Mouse (Mus musculus) CH12.LX (cell line): ENCODE results near the gene Trim62. TPM values are rescaled to one million over a fixed set of nuclear protein-coding genes. Genes with fewer than 3 reads are reported as not detected.

ENCODE experiments used
- DNase-seq: peaks from one replicate; pipeline ENCODE4 v3.0.0-alpha.2; 2013; ENCODE audit errors: extremely low read depth
- H3K27ac ChIP-seq: 2 replicates; pipeline ENCODE4 v1.5.1; 2012; ENCODE audit warnings: low read depth, mild to moderate bottlenecking, control low read depth, moderate library complexity; ENCODE audit not compliant: insufficient read depth
- H3K27me3 ChIP-seq: replicated peaks from 2 replicates; pipeline ENCODE3; 2012; ENCODE audit warnings: inconsistent platforms
- H3K36me3 ChIP-seq, 2 experiments: replicated peaks in 1 of 2; 2 replicates each; pipeline versions ENCODE3 to v1.6.1; 2012; ENCODE audit warnings: inconsistent platforms in 1 of 2, low read length in 1 of 2, mild to moderate bottlenecking in 1 of 2, mixed read lengths in 1 of 2, moderate library complexity in 1 of 2; ENCODE audit not compliant: control insufficient read depth in 1 of 2, insufficient read depth in 1 of 2
- H3K4me1 ChIP-seq, 2 experiments: 2 replicates each; pipeline ENCODE4 v1.6.1; 2012; ENCODE audit warnings: inconsistent platforms in 1 of 2, moderate library complexity in 1 of 2; ENCODE audit not compliant: insufficient read depth in 2 of 2, control insufficient read depth in 1 of 2
- H3K4me2 ChIP-seq: 2 replicates; pipeline ENCODE4 v1.6.1; 2012; ENCODE audit warnings: low read depth, mild to moderate bottlenecking, control low read depth; ENCODE audit not compliant: poor library complexity, insufficient read depth, severe bottlenecking
- H3K4me3 ChIP-seq, 3 experiments: fragments of 150-350 bp in 1 of 3; sonication (generic) in 1 of 3; replicated peaks in 1 of 3; 2 replicates each; pipeline versions ENCODE3 to v1.5.1; 2011 to 2012; ENCODE audit warnings: low read depth in 2 of 3, low read length in 2 of 3, mild to moderate bottlenecking in 2 of 3, moderate library complexity in 2 of 3, control low read depth in 1 of 3, improper control_type of control experiment in 1 of 3, inconsistent platforms in 1 of 3, mixed read lengths in 1 of 3; ENCODE audit not compliant: poor library complexity in 1 of 3
- H3K79me2 ChIP-seq: replicated peaks from 2 replicates; pipeline ENCODE4 v1.6.1; 2012; ENCODE audit warnings: mild to moderate bottlenecking, moderate library complexity; ENCODE audit not compliant: control insufficient read depth, poor library complexity, insufficient read depth, severe bottlenecking; ENCODE audit errors: extremely low read depth
- H3K9ac ChIP-seq: 2 replicates; pipeline ENCODE4 v1.6.1; 2012; ENCODE audit warnings: low read depth, mild to moderate bottlenecking, control low read depth, moderate library complexity; ENCODE audit not compliant: insufficient read depth
- H3K9me3 ChIP-seq: replicated peaks from 2 replicates; pipeline ENCODE3; 2012; ENCODE audit warnings: low read length, inconsistent platforms, mixed read lengths
- GABPA ChIP-seq: IDR thresholded peaks from 2 replicates; pipeline ENCODE4 v1.6.1; 2012; ENCODE audit warnings: low read depth, low read length, improper control_type of control experiment, inconsistent platforms; ENCODE audit not compliant: insufficient replicate concordance
- IRF4 ChIP-seq: IDR thresholded peaks from 2 replicates; pipeline ENCODE4 v1.6.1; 2014; ENCODE audit warnings: low read depth, mild to moderate bottlenecking, inconsistent platforms, low read length, improper control_type of control experiment
- KAT2A ChIP-seq: IDR thresholded peaks from 2 replicates; pipeline ENCODE4 v1.6.1; 2012; ENCODE audit warnings: low read length, improper control_type of control experiment, inconsistent platforms; ENCODE audit not compliant: insufficient replicate concordance
- MAFK ChIP-seq: IDR thresholded peaks from 2 replicates; pipeline ENCODE4 v1.6.1; 2011; ENCODE audit warnings: low read length, improper control_type of control experiment; ENCODE audit not compliant: insufficient replicate concordance
- MAX ChIP-seq: IDR thresholded peaks from 2 replicates; pipeline ENCODE4 v1.6.1; 2011; ENCODE audit warnings: low read length, improper control_type of control experiment
- MYC ChIP-seq: IDR thresholded peaks from 2 replicates; pipeline ENCODE4 v1.6.1; 2011; ENCODE audit warnings: low read depth, mild to moderate bottlenecking, improper control_type of control experiment, low read length
- NELFE ChIP-seq: IDR thresholded peaks from 2 replicates; pipeline ENCODE4 v1.6.1; 2011; ENCODE audit warnings: low read depth, low read length, improper control_type of control experiment
- SIN3A ChIP-seq: IDR thresholded peaks from 2 replicates; pipeline ENCODE4 v1.6.1; 2012; ENCODE audit warnings: low read length, improper control_type of control experiment, inconsistent platforms
- SMC3 ChIP-seq: IDR thresholded peaks from 2 replicates; pipeline ENCODE4 v1.6.1; 2011; ENCODE audit warnings: low read depth, low read length, improper control_type of control experiment
- UBTF ChIP-seq: IDR thresholded peaks from 2 replicates; pipeline ENCODE4 v1.6.1; 2012; ENCODE audit warnings: low read depth, mild to moderate bottlenecking, inconsistent platforms, low read length, improper control_type of control experiment, moderate library complexity
- USF1 ChIP-seq: IDR thresholded peaks from 2 replicates; pipeline ENCODE4 v1.6.1; 2014; ENCODE audit warnings: low read depth, mild to moderate bottlenecking, inconsistent platforms, low read length, improper control_type of control experiment
- USF2 ChIP-seq: conservative IDR thresholded peaks from 2 replicates; pipeline ENCODE4 v1.6.1; 2011; ENCODE audit warnings: low read depth, low read length, improper control_type of control experiment
- ZC3H11A ChIP-seq: IDR thresholded peaks from 2 replicates; pipeline ENCODE4 v1.6.1; 2012; ENCODE audit warnings: low read depth, mild to moderate bottlenecking, inconsistent platforms, low read length, improper control_type of control experiment
- ZKSCAN1 ChIP-seq: IDR thresholded peaks from 2 replicates; pipeline ENCODE4 v1.6.1; 2012; ENCODE audit warnings: low read depth, inconsistent platforms, low read length, improper control_type of control experiment, borderline replicate concordance
- ZNF384 ChIP-seq: IDR thresholded peaks from 2 replicates; pipeline ENCODE4 v1.6.1; 2012; ENCODE audit warnings: low read depth, low read length, improper control_type of control experiment, inconsistent platforms
- dilution Hi-C: fragments of 300-500 bp; cut with MboI; formaldehyde crosslinking; loops from 2 replicates; pipeline ENCODE4 v1.14.3; 2020; ENCODE audit warnings: low sequenced_read_pairs; ENCODE audit not compliant: extremely low pct_unique_long_range_greater_than_20kb, extremely low pct_ligation_motif_present
- in situ Hi-C: fragments of 300-500 bp; cut with MboI; formaldehyde crosslinking; loops from 3 replicates; pipeline ENCODE4 v1.14.3; 2019; ENCODE audit warnings: low sequenced_read_pairs, low pct_ligation_motif_present, low pct_unique_long_range_greater_than_20kb, mixed read lengths
- polyA plus RNA-seq: library from polyadenylated mRNA; unstranded; fragments of >175 nt; gene quantifications from 2 replicates; pipeline ENCODE4 v1.2.1, GENCODE M21; 2012; ENCODE audit warnings: low read depth; ENCODE audit not compliant: insufficient read length
- total RNA-seq, 2 experiments: library from RNA; depleted of rRNA; stranded (reverse); fragments of 300-350 nt in 1 of 2; fragments of >200 nt in 1 of 2; gene quantifications; 2 replicates each; pipeline ENCODE4 v1.2.3; 2012 to 2014

Gene Trim62
- total and polyA plus RNA-seq, 3 experiments: 0.40 to 2.7 (median 0.98) TPM

DNA sequence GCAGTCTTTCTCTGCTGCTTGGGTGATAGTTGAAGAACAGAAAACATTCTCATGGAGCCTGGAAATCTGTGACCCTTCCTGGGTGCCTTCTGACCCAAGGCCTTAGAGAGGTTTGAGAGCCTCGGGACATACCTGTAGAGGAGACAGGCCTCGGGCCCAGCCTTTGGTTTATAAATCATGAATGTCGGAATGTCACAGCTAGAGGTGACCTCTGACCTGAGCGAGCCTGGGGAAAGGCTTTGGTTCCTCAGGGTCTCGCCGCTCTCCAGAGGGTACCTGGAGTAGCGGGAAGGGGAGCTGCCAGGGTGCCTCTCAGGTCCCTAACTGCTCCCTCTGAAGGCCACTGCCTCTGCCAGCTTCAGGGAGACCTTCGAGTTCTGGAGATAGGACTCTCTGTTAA, 21.9 kb downstream of the Trim62 start:
- Histone ChIP-seq H3K4me3 (no peak overlapping the region), H3K9me3 (no peaks in the 10 kb centered on the region), H3K79me2 (no peaks in the 10 kb centered on the region), H3K36me3 (peaks cover 0 to 21% of the 10 kb centered on the region in 2 experiments), H3K4me1 (peaks cover 8 to 16% of the 10 kb centered on the region in 2 experiments; a peak in 3 of 4 replicates), H3K27ac (no peak overlapping the region), H3K27me3 (no peaks in the 10 kb centered on the region), H3K4me2 (no peak overlapping the region), H3K9ac (no peak overlapping the region)
- in situ Hi-C loops: no loop called here
- no peak for DNase-seq
- TF ChIP-seq MYC (no peak), IRF4 (no peak), USF1 (no peak)
- dilution Hi-C loops: no loop called here

DNA sequence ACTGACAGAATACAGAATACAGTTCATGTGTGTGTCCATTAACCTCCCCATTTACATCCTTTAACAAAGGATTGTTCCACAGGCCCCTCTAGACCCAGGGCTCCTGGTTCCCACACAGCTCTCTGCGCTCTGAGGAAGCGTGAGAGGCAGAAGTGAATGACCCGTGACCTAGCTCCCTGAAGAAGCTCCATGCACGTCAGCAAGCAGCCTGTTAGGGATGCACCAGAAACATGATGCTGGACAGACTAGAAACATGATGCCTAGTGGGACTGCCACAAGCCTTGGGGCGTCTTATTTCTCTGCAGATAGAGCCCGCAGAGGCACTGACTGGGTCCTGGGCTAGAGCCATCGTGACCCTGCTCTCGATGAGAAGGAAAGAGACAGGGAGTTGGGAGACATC, 23.4 kb downstream of the Trim62 start:
- Histone ChIP-seq H3K9me3 (no peaks in the 10 kb centered on the region), H3K27me3 (no peaks in the 10 kb centered on the region), H3K79me2 (no peaks in the 10 kb centered on the region), H3K27ac (no peak overlapping the region), H3K9ac (no peak overlapping the region), H3K4me2 (no peak overlapping the region), H3K36me3 (peaks cover 0 to 17% of the 10 kb centered on the region in 2 experiments), H3K4me3 (no peak overlapping the region), H3K4me1 (peaks cover 8 to 16% of the 10 kb centered on the region in 2 experiments; a peak in 3 of 4 replicates)
- no peak for DNase-seq
- dilution Hi-C loops: no loop called here
- TF ChIP-seq UBTF: no peak
- no peak for TF ChIP-seq KAT2A
- TF ChIP-seq USF2: no peak
- TF ChIP-seq ZNF384: no peak
- TF ChIP-seq MAX: no peak
- TF ChIP-seq NELFE: no peak
- TF ChIP-seq MAFK: no peak
- no peak for TF ChIP-seq ZC3H11A
- in situ Hi-C loops: no loop called here

- DNase-seq: no peak
- no peak overlapping the region for H3K9ac ChIP-seq
- no peak overlapping the region for H3K4me2 ChIP-seq
- peaks cover 0 to 16% of the 10 kb centered on the region in 2 experiments for H3K36me3 ChIP-seq
- no peak overlapping the region for H3K4me3 ChIP-seq
- no peaks in the 10 kb centered on the region for H3K79me2 ChIP-seq
- TF ChIP-seq SIN3A (no peak), SMC3 (no peak), ZC3H11A (no peak), IRF4 (no peak), GABPA (no peak), ZKSCAN1 (no peak)
- H3K27me3 ChIP-seq: no peaks in the 10 kb centered on the region
- H3K27ac ChIP-seq: no peak overlapping the region
- in situ Hi-C loops (no loop called here), dilution Hi-C loops (no loop called here)
- H3K9me3 ChIP-seq: no peaks in the 10 kb centered on the region
- H3K4me1 ChIP-seq: peaks cover 8 to 16% of the 10 kb centered on the region in 2 experiments; a peak in 3 of 4 replicates
Observed at GRCm38 (mm10) chr4:128907238-128907968, 24.0 kb downstream of the Trim62 start.
